Mouse (Mus musculus) MEL (cell line): ENCODE measurements at regions not wholly inside any gene's neighbourhood (a gene's known extent, or its start where the extent isn't known, plus 50 kb on each side); places are given as distances from the start of the nearest gene placed in this dataset.

Experiments used
- CTCF ChIP-seq, 3 experiments: IDR thresholded peaks in 2 of 3; conservative IDR thresholded peaks in 1 of 3; 2 replicates each; pipeline ENCODE4 v1.5.1; 2011 to 2012; ENCODE audit warnings: low read length in 3 of 3, low read depth in 2 of 3, mild to moderate bottlenecking in 2 of 3, improper control_type of control experiment in 1 of 3, inconsistent platforms in 1 of 3, mixed read lengths in 1 of 3, moderate library complexity in 1 of 3; ENCODE audit not compliant: control insufficient read depth in 1 of 3, insufficient read depth in 1 of 3, poor library complexity in 1 of 3, severe bottlenecking in 1 of 3
- E2F4 ChIP-seq: IDR thresholded peaks from 2 replicates; pipeline ENCODE4 v1.6.1; 2011; ENCODE audit warnings: low read depth, low read length, improper control_type of control experiment, borderline replicate concordance
- ETS1 ChIP-seq: IDR thresholded peaks from 2 replicates; pipeline ENCODE4 v1.6.1; 2012; ENCODE audit warnings: low read depth, mild to moderate bottlenecking, inconsistent platforms, low read length, improper control_type of control experiment, moderate library complexity
- MEF2A ChIP-seq: IDR thresholded peaks from 2 replicates; pipeline ENCODE4 v1.6.1; 2014; ENCODE audit warnings: low read depth, mild to moderate bottlenecking, inconsistent platforms, low read length, improper control_type of control experiment; ENCODE audit not compliant: poor library complexity, insufficient replicate concordance, severe bottlenecking; ENCODE audit errors: extremely low read depth
- MXI1 ChIP-seq: IDR thresholded peaks from 2 replicates; pipeline ENCODE4 v1.6.1; 2011; ENCODE audit warnings: mild to moderate bottlenecking, low read depth, low read length, improper control_type of control experiment
- POLR2A ChIP-seq, 2 experiments: IDR thresholded peaks; 2 replicates each; pipeline ENCODE4 v1.6.1; 2011 to 2012; ENCODE audit warnings: low read length in 2 of 2, mild to moderate bottlenecking in 2 of 2, control low read depth in 1 of 2, improper control_type of control experiment in 1 of 2, low read depth in 1 of 2, moderate library complexity in 1 of 2; ENCODE audit not compliant: control insufficient read depth in 1 of 2, insufficient read depth in 1 of 2, poor library complexity in 1 of 2
- TBP ChIP-seq: IDR thresholded peaks from 2 replicates; pipeline ENCODE4 v1.8.0; 2011; ENCODE audit warnings: low read depth, low read length, improper control_type of control experiment
- UBTF ChIP-seq: IDR thresholded peaks from 2 replicates; pipeline ENCODE4 v1.6.1; 2012; ENCODE audit warnings: low read depth, mild to moderate bottlenecking, inconsistent platforms, low read length, improper control_type of control experiment, moderate library complexity, borderline replicate concordance; ENCODE audit not compliant: insufficient read depth

GRCm38 (mm10) chr10:8983347-8983746 is 97.5 kb upstream of the Sash1 start:
- no peak for TF ChIP-seq POLR2A (IDR thresholded peaks at IDR 0.05; ENCODE audit: control insufficient read depth in 1 of 2, insufficient read depth in 1 of 2, low read depth in 1 of 2, low read length in 2 of 2, poor library complexity in 1 of 2)
- no peak for TF ChIP-seq MXI1
- TF ChIP-seq ETS1, result no peak
- TF ChIP-seq E2F4, result no peak
- TF ChIP-seq TBP, result no peak
- TF ChIP-seq UBTF, result no peak
- TF ChIP-seq MEF2A, result no peak
- no peak for TF ChIP-seq CTCF (IDR thresholded peaks at IDR 0.05 in 2 of 3, conservative IDR thresholded peaks at IDR 0.05 in 1 of 3; ENCODE audit: control insufficient read depth in 1 of 3, insufficient read depth in 1 of 3, low read depth in 2 of 3, low read length in 3 of 3, poor library complexity in 1 of 3, severe bottlenecking in 1 of 3)
